Mouse (Mus musculus) gonadal fat pad, adult 2 months (tissue): ENCODE data around the gene Epb41l3. TPM values are rescaled to one million over a fixed set of nuclear protein-coding genes. Genes with fewer than 3 reads are reported as not detected.

ENCODE experiments used
- DNase-seq: peaks from one replicate; pipeline ENCODE4 v3.0.0-alpha.2; 2012; ENCODE audit warnings: low read depth
- polyA plus RNA-seq: library from polyadenylated mRNA; depleted of rRNA; stranded (reverse); fragments of >200 nt; gene quantifications from 2 replicates; pipeline ENCODE4 v1.2.3, GENCODE M21; 2012

The Epb41l3 gene
- polyA plus RNA-seq, 1 experiment = 4.3 TPM

DNA sequence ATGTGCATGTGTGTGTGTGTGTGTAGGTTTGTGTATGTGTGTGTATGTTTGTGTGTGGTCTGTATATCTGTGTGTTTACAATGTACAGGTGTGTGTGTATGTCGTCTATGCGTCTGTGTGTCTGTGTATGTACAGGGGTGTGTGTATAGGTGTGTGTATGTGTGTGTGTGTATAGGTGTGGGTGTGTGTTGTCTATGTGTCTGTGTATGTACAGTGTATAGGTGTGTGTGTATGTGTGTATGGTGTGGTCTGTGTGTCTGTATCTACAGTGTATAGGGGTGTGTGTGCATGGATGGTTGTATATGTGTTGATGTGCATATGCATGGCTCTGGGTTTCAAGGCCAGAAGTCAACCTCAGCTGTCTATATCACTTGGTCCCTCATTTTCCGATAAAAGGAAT lies 161.7 kb downstream of the Epb41l3 start:
- no peak for DNase-seq

DNA sequence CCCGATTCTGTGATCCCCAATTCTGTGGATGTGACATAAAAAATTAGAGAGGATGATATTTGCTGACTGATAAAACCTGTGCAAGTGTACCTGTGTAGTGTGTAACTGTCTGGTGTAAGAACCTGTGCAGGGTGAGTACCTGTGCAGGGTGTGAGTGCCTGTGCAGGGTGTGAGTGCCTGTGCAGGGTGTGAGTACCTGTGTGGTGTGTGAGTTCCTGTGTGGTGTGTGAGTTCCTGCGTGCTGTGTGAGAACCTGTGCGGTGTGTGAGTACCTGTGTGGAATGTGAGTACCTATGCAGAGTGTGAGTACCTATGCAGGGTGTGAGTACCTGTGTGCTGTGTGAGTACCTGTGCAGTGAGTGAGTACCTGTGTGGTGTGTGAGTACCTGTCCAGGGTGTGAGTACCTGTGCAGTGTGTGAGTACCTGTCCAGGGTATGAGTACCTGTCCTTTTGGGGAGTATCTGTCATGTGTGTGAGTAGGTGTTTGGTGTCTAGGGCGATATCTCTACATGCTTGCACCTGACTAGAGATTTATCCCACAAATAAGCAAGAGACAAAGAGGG lies 163.4 kb downstream of the Epb41l3 start:
- no peak for DNase-seq

DNA sequence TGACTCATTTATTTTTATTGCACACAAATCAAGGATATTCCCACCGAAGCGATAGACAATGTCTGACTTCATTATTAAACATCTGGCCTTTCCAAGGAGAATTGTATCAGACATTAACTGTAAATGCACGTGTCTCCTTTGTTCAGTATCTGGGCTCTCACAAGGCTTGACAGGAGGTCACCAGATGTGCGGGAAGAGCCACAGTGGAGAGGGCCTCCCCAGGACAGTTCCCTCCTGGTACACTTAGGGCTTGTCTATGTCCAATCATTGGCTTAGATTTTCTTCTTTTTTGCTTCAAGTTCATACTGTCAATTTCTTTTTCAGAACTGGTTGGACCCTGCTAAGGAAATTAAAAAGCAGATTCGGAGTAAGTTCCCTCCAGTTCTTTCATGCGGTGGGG lies 163.9 kb downstream of the Epb41l3 start:
- DNase-seq = no peak

DNA sequence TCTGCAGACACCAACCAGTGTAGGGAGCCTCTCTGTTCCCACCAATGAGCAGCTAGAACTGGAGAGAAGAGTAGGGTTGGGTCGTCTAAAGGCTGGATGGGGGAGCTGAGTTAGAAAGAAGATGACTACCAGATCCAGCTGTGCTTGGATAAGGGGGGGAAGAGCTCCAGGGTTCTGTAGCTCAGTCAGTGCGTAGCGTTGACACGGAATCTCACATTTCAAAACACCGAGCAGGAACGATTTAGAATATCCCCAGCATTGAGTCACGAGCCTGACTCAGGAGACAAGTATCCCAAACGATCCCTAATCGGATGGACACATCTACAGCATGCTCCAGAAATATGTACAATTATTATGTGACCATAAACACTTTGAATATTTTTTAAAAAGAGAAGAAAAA lies 180.4 kb downstream of the Epb41l3 start:
- DNase-seq = no peak

DNA sequence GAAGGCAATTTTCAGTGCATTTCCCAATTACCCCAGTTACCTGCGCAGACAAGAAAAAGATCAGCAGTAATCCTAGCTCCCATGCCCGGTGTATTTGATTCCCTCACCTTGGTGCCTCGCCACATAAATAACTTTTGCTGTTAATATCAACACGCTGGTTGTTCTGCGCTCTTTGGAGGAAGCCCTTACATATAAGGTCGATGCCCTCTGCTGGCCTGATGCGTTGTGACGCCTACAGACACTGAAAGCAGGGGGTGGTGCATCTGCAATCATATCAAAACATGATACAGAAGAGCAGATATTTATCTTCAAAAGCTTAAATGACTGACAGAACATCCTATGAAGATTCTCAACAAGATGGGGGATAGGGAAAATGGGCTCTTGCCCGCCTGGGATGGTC lies 181.0 kb downstream of the Epb41l3 start:
- DNase-seq = no peak

DNA sequence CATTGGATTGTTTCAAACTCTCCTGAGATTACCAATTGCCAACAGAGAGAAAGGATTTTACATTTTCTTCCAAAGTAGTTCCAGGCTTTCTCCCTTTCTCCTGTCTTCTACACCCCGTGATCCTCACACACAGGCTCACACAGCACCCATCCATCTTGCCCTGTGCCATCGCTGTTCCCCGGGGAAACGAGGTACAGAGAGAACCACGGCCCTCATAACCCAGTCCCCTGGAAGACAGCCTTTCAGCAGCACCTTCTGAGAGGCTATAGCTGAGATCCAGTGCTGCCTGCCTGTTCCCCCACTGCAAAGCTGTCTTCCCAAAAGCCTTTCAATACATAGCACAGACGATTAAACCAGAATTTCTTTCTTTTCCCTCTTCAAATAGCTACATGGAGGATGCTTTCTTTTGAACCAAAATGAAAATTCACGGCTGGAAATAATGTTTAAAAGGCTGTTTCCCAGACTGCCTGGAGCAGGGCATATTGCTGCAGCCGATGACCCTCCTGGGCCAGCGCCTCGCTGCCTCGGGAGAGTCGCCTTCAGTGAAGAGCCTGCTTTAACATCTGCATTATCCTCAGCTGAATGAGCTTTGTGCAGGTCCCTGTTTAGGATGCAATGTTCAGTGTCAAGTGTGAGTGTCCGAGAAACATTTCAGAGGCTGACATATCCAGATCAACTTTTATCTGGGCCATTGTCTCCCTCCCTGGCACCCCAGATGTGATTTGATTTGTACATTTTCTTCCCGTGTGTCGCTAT lies 188.5 kb downstream of the Epb41l3 start:
- no peak for DNase-seq

DNA sequence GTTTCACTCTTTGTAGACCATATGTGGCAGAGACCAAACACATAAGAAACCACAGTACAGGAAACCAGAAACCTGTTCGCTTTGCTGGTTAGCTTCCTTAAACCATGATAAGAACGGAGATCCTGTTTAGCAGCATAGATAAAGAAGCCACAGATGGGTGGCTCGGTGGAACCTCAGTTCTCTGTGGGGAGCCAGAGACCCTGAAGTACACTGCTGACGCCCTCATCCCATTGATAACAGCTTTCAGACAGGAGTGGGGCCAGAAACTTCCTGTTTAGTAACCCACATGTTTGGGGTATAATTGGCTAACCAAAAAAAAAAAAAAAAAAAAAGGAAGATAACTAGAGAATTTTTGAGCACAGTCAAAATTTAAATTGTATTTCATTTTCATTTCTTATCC lies 189.7 kb downstream of the Epb41l3 start:
- no peak for DNase-seq

DNA sequence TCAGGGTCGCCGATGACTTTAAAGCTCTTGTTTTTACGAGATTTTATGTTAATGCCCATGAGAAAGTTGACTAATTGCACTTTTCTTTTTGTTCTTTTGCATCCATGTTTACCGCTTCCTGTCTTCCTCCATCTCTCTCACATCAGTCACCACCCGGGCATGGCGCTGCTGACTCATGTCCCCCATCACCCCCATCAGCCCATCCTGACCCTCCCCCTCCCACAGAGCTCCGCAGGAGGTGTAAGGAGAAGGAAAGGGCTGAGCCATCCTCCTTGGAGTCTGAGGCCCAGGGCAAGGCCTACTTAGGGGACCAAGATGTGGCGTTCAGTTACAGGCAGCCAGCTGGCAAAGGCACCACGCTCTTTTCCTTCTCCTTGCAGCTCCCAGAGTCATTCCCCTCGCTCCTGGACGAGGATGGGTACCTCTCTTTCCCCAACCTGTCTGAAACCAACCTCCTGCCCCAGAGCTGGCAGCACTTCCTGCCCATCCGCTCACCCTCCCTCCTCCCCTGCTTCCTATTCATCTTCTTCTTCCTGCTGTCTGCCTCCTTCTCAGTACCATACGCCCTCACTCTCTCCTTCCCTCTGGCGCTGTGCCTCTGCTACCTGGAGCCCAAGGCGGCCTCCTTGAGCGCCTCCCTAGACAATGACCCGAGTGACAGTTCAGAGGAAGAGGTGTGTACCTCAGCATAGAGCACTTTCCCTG lies 190.4 kb downstream of the Epb41l3 start:
- no peak for DNase-seq

DNA sequence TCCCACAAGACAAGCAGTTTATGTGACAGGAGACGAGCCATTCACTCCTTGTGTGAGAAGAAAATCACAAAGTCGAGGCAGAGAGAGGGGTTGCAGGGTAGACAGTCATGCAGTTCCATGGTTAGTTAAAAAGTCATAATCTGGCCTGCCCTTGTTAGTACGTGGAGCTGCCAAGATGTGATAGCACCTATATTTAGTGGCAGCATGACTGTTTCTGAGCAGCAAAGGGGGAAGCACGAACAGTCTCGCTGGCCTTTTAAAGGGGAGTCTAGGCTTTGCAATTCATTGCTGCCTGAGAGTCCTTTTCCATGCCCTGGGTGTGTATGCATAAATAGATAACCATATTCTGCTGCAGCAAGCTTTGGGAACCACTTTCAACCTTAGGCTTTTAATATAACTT lies 191.5 kb downstream of the Epb41l3 start:
- DNase-seq = no peak

DNA sequence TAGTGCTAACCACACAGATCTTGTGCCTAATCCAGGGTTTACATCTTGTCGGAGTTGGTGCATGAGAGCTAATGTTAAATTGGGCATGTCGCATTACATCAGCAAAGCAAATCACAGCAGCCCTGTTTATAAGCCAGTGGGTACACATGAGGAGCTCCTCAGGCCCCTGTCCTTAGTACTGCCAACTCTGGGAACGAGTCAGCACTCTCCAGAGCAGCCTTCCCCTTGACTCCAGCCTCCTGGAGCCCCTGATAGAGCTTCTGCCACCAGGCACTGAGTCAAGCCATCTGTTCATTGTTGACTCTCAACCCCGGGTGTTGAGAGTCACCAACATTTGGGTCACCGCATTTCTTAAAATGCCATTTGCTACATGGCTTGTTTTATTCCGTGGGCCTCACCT lies 192.0 kb downstream of the Epb41l3 start:
- DNase-seq = no peak

DNA sequence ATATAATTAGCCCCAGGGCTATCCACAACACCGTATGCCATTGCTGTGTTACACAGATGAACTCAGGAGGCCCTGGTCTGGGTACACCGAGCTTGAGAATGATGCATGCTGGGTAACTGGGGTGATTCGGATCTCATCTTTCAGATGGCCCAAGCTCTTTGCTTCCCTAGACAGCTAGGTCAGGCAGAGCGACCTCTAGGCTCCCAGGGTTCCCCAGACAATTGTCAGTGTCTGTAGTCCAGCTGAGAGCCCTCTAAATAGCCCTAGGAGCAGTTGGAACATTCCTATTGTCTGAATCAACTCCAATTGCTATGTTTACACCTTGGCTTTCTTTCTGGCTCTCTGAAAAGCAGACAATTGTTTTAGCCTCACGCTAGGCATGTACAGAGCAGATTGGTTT lies 201.9 kb downstream of the Epb41l3 start:
- DNase-seq = no peak

DNA sequence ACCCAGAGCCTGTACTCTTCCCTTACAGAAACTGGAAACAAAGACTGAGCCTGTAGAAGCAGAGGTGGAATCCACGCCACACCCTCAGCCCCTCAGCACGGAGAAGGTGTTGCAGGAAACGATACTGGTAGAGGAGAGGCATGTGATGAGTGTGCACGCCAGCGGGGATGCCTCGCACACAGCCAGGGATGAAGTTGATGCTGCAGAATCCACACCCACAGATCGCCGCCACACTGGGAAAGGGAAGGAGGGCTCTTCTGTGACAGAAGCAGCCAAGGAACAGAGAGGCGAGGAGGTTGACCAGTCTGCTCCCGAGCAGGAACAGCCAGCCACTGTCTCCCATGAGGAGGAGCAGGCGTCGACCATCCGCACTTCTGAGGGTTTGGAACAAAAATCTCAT lies 209.0 kb downstream of the Epb41l3 start:
- DNase-seq = no peak

DNA sequence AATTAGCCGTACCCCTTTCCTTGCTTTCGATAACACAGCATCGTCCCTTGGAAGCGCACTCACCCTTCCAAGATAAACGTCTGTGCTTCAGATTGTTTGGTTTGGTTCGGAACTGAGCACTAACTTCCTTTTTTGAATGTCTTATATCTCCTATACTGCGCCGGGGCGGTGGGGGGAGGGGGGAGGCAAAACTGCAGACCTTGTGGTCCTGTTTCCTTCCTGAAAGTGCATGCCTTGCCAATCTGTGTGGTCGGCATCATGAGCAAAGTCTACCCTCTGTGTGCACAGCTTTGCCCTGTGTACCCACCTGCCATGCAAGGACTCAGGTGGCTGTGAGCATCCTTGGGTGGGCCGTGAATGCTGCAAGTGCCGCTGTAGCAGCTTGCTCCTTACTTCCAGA lies 212.6 kb downstream of the Epb41l3 start:
- no peak for DNase-seq

DNA sequence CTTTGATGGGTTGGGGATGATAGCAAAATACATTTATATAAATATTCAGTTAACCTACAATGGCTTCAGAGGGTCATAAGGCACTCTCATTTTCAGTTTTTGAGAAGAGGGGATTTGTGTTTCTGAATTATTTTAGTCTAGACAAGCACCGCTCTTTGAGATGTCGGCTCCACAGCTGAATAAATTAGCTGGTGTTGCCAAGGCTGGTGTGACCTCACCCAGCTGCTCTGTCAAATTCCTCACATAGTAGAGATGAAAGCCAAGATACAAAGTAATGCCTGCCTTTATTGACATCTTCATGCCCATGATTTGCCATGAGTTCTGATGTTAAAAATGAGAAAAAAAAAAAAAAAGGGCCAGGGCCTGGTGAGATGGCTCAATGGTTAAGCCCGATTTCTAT lies 214.8 kb downstream of the Epb41l3 start:
- no peak for DNase-seq

DNA sequence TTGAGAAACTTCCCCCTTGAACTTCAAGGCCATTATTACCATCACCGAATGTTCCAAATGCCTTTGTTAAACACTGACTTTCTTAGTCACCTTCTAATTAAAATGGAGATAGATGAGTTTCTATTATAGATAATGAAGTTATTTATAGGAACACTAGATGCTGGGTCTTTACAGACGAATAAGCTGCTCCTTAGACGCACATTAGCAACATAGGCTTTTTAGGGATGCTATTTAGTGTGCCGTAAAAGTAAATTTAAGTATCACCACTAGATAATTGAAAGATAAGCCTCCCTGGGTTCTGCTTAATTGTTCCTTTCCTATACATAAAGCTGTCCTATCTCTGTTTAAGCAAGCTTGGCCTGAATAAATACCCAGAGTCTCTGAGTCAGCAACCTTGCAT lies 226.1 kb downstream of the Epb41l3 start:
- no peak for DNase-seq

DNA sequence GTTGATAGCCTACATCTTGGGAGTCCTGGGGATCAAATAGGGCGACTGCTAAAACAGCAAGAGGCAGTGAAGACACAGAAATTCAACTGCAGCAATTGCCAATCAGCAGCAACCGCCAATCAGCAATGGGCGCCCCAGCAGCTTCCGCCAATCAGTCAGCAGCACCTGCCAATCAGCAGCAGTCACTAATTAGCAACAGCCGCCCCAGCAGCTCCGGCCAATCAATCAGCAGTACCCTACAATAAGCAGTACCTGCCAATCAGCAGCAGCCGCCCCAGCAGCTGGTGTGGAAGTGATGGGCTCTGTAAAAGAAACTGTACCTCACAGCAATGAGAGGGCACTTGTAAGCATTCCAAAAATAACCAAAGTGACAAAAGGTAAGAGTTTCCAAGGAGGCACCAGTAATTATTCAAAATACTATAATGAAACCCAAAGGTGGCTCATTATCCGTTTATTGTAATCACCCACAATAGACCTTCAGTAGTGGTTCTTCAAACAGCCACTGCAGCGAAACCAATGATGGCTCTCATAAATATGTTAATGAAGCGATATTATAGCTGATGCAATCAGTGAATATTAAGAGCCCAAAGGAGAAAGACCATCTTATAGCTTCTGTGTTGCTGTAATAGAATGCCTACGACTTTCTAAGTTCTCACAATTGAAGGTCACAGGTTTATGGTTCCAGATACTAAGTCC lies 228.2 kb downstream of the Epb41l3 start:
- DNase-seq = no peak

DNA sequence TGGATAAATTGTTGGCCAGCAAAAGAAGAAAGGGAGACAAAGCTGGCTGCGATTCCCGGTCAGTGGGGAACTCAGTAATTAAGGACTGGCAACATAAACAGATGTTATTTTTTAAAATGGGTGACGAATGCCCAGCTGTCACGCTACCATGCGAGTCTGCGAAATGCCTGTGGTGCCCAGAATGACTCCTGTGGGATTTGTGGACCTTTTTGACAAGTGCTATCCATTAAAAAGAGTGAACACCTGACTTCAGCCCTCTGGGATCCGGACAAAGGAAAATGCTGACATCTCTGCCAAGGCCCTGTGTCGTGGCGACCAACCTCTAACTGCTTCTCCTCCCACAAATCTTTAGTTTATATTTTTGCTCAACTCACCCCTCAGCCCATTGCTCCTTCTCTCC lies 232.2 kb downstream of the Epb41l3 start:
- no peak for DNase-seq

DNA sequence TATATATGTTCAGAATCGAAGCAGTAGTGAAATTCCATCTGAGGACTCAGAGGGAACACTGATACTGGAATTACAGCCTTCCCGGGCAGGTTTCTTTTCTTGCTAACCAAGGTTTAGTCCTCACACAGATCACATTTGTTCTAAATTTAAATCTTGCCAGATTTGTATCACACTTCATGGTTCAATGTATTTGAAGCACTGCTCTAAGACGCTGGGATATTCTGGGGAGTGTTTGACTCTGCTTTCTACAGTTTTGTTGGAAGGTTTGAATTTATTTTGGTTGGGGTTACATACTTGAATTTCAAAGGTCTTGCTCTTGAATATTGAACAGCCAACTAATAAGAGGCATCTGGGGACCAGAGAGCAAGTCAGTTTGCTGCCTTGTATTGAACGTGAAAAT lies 234.4 kb downstream of the Epb41l3 start:
- no peak for DNase-seq

DNA sequence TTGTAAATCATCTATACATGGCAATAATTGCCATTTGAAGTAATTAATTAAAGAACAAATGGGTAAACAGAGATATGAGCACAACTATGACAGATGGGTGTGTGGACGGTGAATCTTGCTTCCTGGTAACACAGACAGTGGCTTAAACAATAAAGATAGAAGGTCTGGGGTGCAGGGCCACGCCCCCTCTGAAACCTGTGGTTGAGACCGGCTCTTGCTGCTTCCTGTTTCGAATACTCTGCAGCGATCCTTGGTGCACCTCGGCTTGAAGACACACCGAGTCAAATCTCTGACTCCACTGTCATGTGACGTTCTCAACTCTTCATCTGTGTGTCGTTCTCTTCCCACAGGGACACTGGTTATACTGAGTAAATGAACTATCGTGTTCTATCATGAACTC lies 245.0 kb downstream of the Epb41l3 start:
- no peak for DNase-seq

DNA sequence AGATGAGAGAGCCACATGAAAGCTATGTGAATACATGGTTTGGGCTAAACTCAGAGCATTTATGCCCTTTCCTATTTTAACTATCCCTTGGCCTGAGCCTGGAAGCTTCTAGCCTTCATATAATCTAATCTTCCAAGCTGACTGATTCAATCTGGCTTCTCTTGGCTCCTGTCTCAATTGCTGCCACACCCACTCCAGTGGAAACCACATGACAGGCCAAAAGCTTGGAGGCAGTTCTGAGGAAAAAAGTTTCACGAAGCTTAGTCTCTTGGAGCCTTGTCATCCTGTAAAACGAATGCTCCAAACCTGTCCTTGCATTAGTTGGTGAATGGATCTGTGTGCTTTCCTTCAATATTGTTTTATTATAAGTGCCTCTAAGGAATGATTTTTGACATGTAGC lies 247.2 kb downstream of the Epb41l3 start:
- no peak for DNase-seq
